Mouse (Mus musculus) layer of hippocampus, postnatal 10 days (tissue): ENCODE results near the gene Gm20388. TPM values are rescaled to one million over a fixed set of nuclear protein-coding genes. Genes with fewer than 3 reads are reported as not detected.
"Not testable (repeated sequence)": the region's sequence is repeated elsewhere in the genome, so short reads cannot be mapped to it uniquely, and the experiment has no call there.

Experiments used
- DNase-seq, 2 experiments: peaks; one replicate each; pipeline ENCODE4 v3.0.0; 2021; ENCODE audit warnings: low spot score in 2 of 2
- total RNA-seq, 2 experiments: library from RNA; stranded (reverse); gene quantifications; 2 replicates each; pipeline ENCODE4 v1.2.3; 2021

Gene Gm20388
- total RNA-seq, 2 experiments from 2014 or later = not detected

DNA sequence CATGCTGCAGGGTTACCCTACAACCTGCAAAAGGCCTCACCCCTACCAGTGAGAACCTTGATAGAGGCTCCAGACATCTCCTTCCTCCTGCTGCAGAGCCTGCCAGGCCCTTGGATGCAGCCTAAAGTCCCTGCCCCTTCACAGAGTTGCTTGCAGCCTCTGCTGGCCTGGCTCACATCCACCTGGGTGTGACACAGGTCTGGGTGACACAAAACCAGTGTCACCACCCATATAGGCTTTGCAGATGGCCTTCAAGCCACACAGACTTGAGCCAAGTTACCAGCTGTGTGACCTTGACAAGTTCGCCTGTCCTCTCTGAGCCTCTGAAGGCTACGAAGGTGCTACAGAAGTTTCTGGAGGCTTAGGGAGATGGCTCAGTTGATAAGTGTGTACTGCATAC is 1508.9 kb downstream of the Gm20388 start:
- DNase-seq = no peak

DNA sequence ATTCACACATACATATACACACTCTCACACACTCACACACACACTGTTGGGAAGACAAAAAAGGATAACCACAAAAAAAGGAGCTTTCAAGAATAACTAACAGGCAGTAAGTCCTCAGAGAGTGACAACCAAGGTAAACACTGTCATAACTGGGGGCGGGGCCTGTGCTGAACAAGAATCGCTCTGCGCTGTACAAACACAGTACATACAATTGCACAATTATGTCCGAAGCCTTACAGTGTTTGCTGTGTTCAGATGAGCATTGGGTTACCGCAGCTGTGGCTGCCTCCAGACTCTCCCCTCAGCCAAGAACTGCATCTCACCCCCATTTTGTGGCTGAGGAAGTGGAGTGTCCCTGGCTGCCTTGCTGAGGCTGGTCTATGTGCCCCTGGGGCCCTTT is 1510.4 kb downstream of the Gm20388 start:
- DNase-seq = no peak

DNA sequence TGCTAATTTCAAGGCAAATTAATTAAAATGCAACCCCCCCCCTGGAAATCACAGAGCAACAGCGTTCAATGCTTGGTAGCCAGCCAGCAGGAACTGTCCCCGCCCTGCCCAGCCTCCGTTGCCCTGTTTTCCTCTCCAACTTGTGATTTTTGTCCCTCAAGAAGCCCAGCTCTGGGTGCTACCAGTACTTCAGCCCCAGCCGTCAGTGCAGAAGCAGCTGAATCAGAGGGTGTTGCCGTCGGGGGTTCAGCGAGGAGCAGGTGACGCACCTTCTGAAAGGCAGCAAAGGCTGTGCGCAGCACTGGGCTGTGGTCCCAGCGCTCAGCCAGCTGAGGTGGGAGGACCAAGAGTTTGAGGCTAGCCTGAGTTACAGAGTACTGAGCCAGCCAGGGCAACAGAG is 1513.4 kb downstream of the Gm20388 start:
- no peak for DNase-seq

DNA sequence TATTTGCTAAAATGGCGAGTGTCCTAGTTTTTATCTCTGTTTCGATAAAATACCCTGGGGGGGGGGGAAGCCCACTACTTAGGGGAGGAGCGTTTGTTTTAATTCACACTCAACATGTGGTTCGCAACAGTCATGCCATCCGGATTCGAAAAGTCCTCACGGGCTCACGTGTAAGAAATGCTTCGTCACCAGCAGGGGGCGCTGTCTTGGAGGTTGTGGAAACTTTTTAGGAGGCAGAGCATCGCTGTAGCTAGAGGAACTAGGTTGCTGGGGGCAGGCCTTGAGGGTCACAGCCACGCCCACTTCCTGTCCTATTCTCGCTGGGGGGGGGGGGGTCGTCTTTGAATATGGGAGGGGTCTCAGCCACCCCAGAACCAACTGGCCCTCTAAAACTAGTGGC is 1514.0 kb downstream of the Gm20388 start:
- DNase-seq = no peak

DNA sequence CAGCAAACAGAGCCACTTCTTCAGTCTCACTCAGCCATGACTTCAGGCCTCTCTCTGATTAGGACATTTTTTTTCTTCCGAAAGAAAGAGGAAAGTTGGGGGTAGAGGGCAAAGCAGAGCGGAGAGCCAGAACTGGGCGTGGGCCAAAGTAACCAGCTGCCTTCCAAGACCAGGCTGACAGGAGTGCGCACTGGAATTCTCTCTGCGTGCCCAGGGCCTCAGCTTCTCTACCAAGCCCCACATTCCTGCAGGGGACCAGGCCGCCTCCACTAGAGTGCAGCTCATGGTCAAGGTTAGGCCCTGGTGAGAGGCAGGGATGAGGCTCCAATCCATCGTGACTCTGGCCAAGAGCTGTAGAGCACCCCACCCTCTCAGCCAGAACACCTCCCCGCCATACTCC is 1520.9 kb downstream of the Gm20388 start:
- no peak for DNase-seq

DNA sequence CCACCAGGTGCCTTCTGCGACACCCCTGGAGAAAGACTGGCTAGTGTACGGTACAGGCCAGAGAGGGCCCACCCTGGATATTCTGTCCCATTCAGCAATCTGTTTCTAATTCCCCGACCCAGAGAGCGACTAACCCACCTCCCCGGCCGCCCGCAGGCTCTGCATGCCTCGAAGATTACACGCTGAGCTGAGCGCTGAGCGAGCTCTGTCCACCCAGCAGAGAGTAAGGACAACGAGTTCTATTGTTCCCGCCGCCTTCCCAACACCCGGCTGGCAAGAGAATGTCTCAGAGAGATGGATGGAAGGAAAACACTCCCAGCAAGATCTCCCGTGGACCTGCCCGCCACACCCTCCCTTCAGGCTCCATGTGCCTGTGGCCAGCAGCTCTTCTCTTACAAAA is 1522.8 kb downstream of the Gm20388 start:
- DNase-seq = no peak

DNA sequence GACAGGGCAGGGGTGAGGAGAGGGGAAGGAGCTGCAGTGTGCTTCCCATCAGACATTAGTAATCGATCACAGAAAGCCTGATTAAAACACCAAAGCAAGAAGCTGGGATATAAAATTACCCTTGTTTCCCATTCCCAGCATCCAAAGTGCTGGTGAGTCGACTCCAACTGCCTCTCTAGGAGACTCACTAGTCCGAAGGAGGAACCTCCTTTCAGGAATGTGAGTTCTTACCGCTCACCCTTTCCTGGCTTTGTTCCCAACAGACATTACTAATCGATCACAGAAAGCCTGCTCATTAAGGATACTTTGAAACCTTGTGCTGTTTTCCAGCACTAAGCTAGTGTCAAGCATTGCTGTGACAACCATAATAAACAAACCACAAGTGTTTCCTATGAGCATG is 1526.0 kb downstream of the Gm20388 start:
- peak in 1 of 2 experiments; percentile 36 for DNase-seq

DNA sequence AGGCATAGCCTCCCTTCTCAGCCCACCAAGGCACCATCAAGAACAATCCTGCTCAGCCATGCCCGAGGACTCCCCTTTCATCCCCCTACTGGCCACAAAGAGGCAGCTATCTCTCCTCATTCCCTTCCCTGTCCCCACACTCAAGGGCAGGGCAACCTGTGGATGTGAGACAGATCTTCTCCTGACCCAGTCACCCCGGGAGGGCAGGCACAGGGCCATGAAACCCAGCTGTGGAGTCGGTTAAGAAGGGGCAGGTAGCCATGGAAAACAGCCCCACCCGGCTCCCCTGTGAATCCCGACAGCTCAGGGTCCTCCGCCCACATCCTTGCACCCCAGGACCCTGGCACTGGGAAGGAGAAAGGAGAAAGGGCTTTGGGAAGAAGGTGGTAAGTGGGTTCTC is 1526.9 kb downstream of the Gm20388 start:
- no peak for DNase-seq

DNA sequence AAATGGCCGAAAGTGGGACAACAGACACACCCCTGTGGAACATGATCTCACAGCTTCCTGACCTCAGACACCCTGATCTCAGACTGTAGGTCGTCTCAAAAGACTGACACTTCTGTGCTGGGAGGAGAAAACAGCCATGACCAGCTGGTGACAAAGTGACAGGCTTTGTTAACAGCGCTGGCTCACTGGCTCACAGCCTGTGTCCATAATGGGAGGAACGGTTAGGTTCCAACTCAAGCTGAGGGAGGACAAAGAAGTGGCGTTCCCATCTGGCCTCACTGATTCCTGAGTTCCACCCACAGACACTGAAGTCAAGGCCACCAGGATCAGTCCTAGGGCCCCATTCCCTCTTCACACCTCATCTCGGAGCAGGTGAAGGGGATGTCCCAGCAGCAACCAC is 1527.5 kb downstream of the Gm20388 start:
- no peak for DNase-seq

DNA sequence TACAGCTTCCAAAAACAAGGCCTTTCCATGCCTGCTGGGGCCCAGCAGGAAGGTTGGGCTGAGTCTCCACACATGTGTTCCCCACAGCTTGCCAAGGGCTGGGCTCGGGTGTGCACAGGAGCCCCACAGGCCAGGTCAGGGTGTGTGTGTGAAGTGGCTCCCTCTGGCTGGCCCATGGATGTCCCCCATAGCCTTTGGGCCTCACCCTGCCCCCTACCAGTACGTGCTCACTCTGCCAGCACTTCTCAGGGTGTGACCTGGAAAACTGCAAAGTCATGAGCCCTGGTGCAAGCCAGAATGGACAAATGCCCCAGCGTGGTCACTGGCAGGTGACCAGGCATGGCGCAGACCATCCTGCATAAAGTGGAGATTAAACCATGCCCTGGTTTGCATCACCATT is 1528.7 kb downstream of the Gm20388 start:
- no peak for DNase-seq

DNA sequence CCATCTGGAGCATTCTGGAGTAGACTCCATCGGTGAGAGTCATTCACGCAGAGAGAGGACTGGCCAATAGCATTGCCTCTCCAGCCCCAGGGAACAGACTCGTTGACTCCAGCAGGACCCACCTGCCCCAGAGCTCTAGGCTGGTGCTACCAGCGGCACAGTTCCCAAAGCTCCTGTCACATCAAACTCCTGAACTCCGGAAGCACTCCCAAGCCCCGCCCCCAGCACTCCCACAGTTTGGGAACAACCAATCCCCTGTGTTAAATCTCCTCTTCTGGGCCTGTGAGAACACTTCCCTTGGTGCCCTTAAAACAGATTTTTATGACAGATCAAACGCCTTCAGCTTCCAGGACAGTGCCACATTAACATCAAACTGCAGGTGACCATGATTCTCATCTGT is 1532.7 kb downstream of the Gm20388 start:
- no peak for DNase-seq

DNA sequence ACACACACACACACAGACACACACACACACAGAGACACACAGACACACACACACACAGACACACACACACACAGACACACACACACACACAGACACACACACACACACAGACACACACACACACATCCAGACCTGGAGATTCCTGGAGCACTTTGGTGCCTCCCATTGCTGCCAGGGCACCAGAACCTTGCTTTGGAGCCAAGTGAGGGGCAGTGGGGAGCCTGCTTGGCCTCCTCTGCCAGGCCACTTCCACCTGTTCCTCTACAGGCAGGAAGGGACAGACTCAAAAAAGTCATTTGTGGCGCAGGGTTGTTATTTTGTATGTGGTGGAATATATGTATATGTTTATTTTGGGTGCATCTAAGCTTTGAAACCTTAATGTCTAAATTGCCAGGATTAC is 1533.9 kb downstream of the Gm20388 start:
- DNase-seq = not testable (repeated sequence)

DNA sequence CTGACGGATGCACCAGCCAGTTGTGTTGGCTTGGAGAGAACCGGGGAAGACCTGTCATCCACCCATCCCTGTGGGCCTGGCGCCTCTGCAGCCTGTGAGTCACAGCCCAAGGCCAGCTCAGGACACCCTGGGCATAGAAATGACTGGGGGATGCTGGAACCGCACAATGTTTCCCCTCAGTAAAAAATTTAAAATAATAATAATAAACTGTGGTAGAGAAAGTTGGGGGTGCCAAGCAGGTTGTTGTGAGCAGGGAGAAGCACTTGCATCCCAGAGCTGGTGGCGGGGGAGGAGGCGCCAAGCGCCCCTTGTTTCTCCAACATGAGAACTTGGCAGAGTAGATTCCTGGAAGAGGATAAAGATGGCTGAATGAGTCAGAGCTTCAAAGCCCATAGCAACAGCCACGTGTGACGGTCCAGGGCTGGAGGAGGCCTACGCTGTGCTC is 1534.4 kb downstream of the Gm20388 start:
- DNase-seq = peak in 1 of 2 experiments; percentile 39

DNA sequence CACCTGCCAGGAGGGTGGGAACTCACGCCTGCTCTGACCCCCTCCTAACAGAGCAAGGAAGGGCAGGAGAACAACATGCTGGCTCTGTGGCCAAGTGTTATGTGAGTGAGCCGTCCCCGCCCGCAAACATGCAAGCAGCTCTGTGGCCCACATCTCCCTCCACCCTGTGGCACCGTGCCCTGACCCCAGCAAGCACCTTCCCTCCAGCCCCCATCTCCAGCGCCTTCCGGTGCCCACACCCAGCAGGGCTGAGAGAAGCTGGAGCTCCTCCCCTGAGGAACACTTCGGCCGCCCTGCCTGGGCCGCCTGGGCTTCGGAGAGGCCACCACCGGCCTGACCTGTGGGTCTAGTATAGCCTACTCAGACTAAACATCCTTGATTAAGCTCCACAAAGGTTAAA is 1535.5 kb downstream of the Gm20388 start:
- DNase-seq = no peak

DNA sequence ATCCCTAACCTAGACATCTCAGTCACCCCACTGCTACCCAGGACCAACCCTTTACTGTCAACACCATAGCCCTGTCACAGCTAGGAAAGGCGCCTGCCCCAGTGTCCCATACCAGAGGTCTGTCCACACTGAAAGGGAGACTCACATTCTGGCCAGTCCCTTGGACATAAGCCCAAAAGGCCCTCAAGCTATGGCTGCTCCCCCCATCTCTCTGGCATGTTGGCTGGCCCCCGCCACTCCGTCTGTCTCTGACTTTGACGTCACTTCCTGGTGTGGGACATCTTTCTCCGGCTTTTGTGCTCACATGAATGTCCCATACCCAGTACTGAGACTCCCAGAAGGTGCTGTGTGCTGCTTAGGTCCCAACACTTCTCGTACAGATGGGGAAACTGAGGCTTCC is 1536.2 kb downstream of the Gm20388 start:
- no peak for DNase-seq

DNA sequence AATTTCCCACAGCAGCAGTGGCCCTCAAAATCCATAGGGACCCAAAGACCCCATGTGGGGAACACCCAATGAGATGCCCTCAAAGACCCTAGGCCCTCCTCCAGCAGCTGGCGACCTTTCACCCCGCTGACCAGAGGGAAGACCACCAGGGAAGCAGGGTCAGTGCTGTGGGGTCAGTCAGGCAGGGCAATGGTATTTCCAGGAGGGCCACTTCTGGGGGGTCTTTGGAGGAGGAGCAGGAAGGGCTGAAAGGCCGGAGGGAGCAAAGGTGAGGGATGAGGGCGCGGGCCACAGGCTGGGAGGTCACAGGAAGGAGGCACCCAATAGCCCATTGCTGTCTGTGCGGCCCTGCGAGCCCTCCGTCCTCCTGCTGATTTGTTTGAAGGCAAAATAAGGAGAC is 1539.6 kb downstream of the Gm20388 start:
- DNase-seq = no peak

DNA sequence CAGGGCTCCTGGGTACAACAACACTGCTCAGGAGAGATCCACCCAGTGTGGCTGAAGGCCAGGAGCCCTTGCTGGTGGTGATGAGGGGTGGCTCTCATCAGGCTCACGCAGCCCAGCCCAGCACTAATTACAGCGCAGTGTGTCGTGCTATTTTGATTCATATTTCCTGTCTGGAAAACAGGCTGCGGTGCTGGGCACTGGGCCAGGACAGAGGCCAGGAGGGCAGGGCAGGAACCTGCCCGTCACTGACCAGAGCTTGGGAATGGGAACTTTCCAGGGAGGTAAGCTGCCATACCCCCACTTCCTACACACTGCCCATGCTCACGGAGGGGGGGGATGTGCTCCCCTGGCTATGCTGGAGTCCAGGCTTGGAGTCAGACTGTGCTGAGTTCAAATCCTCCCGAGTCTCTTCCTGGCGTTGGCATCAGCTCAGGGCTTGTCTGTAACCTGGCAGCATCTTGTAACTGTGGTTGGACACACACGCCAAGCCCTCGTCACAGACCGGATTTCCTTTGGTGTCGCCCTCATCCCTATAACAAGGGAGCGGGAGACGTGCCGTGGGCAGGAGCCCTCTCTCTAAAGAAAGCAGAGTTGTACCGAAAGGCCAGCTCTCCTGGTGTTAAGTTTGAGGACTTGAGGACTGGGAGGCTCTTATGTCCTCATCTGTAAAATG is 1540.9 kb downstream of the Gm20388 start:
- no peak for DNase-seq

DNA sequence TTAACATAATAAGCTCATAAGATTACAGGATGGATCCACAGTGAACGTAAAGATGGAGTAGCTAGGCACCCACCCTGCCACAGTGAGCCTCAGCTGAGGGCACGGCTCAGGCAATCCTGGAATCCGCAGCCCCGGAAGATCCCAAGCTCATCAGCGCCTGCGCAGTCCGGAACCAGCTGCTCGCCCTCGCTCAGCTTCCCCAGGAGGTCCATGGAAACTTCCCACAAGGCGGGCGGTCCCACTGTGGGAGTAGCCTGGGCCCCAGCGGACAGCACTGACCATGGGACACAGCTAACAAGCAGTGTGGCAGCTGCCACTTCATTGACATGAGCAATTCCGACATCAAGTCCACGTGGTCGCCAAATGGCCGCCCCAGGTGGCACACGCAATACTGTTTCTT is 1544.1 kb downstream of the Gm20388 start:
- no peak for DNase-seq

DNA sequence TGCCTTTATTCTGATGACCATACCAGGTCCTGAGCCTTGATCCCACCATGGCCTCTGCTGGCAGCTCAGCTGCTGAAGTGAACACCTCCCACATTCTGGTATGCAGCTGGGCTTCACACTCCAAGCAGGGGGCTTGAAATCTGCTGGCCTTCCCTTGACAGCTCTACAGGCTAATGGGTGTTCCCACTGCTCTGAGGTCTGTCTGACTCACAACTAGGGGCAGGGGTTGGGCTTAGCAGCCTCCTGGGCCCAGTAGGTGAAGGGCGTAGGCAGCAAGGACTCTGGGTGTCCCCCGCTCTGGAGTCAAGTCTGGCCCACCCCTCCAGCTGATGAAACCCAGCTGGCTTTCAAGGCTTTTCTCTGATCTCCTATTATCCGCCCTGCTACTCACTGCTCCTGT is 1550.6 kb downstream of the Gm20388 start:
- DNase-seq = no peak

DNA sequence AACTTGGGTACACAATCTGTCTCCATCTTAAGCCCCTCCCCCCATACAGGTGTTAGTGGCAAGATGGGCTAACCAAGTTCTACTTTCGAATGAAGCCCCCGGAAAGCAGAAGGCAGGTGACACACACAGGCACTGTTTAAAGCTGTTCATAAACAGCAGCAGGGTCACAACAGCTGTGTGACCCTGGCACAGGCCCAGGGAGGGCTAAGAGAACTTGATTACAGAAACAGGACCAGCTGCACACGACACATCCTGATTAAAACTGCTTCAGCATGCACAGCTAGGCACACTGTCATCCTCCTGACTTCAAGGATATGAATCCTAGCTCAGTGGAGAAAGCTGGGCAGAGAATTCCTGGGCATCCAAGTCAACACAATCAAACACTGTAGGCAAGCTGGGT is 1551.5 kb downstream of the Gm20388 start:
- DNase-seq = no peak

DNA sequence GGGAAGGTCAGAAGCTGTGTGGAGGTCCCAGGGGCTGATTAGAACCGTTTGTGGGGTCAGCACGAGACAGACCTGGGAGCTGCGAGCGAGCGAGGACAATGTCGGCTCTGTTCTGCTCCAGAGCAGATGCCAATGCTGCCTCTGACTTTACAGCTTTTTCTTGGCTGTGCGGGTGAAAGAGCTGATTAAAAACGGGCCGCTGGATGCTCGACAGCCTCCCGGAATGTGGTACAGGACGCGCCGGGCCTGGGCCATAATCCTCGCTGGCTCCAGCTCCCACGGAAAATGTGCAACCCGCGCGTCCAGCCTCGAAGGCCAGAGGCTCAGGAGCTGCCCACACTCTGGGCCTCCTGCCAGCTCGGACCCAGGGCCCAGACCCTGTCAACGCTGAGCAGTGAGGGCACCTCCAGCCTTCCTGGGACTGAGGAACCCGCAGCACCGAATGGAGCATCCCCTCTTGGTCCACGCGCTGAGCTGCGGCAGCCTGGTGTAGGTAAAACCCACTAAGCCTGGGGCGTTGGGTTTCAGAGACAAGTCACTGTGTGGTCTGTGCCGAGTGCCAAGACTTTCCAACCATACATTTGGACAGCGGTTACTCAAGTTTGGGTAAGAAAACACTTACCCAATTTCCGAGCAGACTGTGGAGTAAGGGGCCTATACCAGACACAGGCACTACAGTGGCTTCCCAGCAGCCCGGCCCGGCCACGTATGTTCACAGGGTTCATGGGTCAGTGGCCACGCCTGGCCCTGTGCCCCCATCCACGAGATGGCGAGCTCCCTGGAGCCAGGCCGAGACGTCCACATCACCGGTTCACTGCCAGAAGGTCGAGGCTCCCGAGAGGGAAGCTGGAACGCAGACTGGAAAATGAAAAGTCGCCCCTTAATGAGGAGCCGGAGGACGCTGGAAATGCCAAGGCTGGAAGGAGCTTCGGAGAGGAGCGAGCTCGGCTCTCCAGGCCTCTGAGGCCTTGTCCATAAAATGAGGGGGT is 1557.7 kb downstream of the Gm20388 start:
- no peak for DNase-seq

DNA sequence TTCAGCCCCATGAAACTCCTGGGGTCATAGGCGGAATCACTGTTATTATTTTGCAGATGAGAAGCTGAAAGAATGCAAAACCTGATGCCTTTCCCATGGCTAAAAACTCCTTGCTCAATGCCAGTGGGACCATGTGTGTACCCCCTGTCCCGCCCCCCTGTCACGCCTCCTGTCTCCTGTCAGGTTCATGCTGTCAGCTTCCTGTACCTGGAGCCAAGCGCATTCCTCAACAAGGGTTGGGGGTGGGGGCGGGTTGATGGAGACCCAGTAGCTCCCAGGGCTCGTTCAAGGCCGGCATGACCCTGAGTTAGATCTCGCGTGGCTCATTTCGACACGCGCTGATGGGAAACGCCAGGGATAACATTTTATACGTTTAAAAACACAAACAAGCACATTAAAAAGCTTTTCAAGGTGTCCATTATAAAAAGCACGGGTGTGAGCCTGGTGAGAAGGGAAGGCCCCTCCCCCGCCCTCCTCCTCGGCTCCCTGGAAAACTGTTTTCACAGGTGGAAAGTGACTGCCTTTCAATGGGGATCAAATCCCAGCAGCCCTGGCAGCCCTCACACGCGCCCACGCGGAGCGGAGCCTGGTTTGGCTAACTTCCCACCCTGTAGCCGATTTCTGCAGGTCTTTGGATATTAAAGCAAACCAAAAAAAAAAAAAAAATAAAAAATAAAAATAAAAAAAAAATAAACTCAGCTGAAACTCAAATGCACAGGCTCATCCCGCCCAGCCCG is 1563.7 kb downstream of the Gm20388 start:
- DNase-seq = peak in 1 of 2 experiments; percentile 26
